Comparison of ENCODE assay signal across 8 mouse cellular contexts in genomic region chr4:123422828-123423227, GRCm38 (mm10).
DNase-seq lines count a peak whose midpoint lies in the region; ATAC-seq lines count a peak whose summit lies in the region.

No protein-coding gene starts in this region.

- no peaks in the 10 kb centered on the region for H3K9me3 ChIP-seq in kidney, embryonic 16.5 days (ENCODE audit: low read length)
- no peaks in the 10 kb centered on the region for H3K9me3 ChIP-seq in intestine, embryonic 14.5 days (ENCODE audit: control insufficient read depth, low read length)
- H3K9me3 ChIP-seq in forebrain, embryonic 12.5 days: no peaks in the 10 kb centered on the region

- H3K27ac ChIP-seq in kidney, embryonic 16.5 days (ENCODE audit: low read length): no peak overlapping the region
- peak overlapping the region; percentile 47; the same call in 1 of the 2 replicates for H3K27ac ChIP-seq in intestine, embryonic 14.5 days (ENCODE audit: low read depth)
- H3K27ac ChIP-seq in forebrain, embryonic 12.5 days: no peak overlapping the region

- H3K4me1 ChIP-seq in kidney, embryonic 16.5 days (ENCODE audit: insufficient read depth, low read length): peaks cover 21% of the 10 kb centered on the region
- H3K4me1 ChIP-seq in intestine, embryonic 14.5 days (replicated peaks; ENCODE audit: control insufficient read depth, insufficient read depth, low read length): no peaks in the 10 kb centered on the region; the same call in 1 of the 2 replicates
- H3K4me1 ChIP-seq in forebrain, embryonic 12.5 days: no peaks in the 10 kb centered on the region

- DNase-seq in kidney, adult 11 months: peak; percentile 41
- DNase-seq in brain, adult 2 months (ENCODE audit: low read depth, low spot score): peak; percentile 52
- DNase-seq in intestine, embryonic 14.5 days (ENCODE audit: low spot score): no peak
- no peak for DNase-seq in thymus, adult 18-20 months
- no peak for DNase-seq in adrenal gland, adult 18-20 months (ENCODE audit: low spot score in 2 of 2)

- no peak overlapping the region for H3K9ac ChIP-seq in kidney, embryonic 16.5 days (replicated peaks; ENCODE audit: low read length)
- no peak overlapping the region for H3K9ac ChIP-seq in intestine, embryonic 14.5 days (ENCODE audit: low read length)
- H3K9ac ChIP-seq in forebrain, embryonic 12.5 days: no peak overlapping the region

- no peak for ATAC-seq in kidney, embryonic 16.5 days (ENCODE audit: low FRiP score, low TSS enrichment)
- peak; percentile 88 for ATAC-seq in intestine, embryonic 14.5 days (replicated peaks; ENCODE audit: low FRiP score, low TSS enrichment, low read depth)
- peak; percentile 67; the same call in 1 of the 2 replicates for ATAC-seq in megakaryocyte, adult 5-6 weeks (ENCODE audit: poor library complexity, severe bottlenecking)
- no peak for ATAC-seq in forebrain, embryonic 12.5 days (ENCODE audit: low FRiP score)

- 45% methylated on average over 6 of the region's 6 CpGs for WGBS in kidney, embryonic 16.5 days
- 42% methylated on average over 6 of the region's 6 CpGs for WGBS in intestine, embryonic 14.5 days
- 80% methylated on average over 6 of the region's 6 CpGs for WGBS in forebrain, embryonic 12.5 days

- 0 out of 2 replicates have a peak, but pooled peaks cover 5% of the 10 kb centered on the region for H3K36me3 ChIP-seq in kidney, embryonic 16.5 days (ENCODE audit: insufficient read depth, low read length)
- no peaks in the 10 kb centered on the region for H3K36me3 ChIP-seq in intestine, embryonic 14.5 days (ENCODE audit: control insufficient read depth, insufficient read depth, low read length)
- peaks cover 5% of the 10 kb centered on the region; the same call in 1 of the 2 replicates for H3K36me3 ChIP-seq in forebrain, embryonic 12.5 days (replicated peaks)

- no peak overlapping the region for H3K4me3 ChIP-seq in kidney, embryonic 16.5 days (ENCODE audit: low read length)
- no peak overlapping the region for H3K4me3 ChIP-seq in intestine, embryonic 14.5 days (ENCODE audit: low read depth, low read length)
- no peak overlapping the region for H3K4me3 ChIP-seq in forebrain, embryonic 12.5 days (replicated peaks)

- no peak overlapping the region for H3K4me2 ChIP-seq in kidney, embryonic 16.5 days (replicated peaks; ENCODE audit: low read depth, low read length)
- no peak overlapping the region for H3K4me2 ChIP-seq in intestine, embryonic 14.5 days (ENCODE audit: low read length)
- no peak overlapping the region for H3K4me2 ChIP-seq in forebrain, embryonic 12.5 days

- no peaks in the 10 kb centered on the region for H3K27me3 ChIP-seq in kidney, embryonic 16.5 days (ENCODE audit: insufficient read depth, low read length)
- no peaks in the 10 kb centered on the region for H3K27me3 ChIP-seq in intestine, embryonic 14.5 days (replicated peaks; ENCODE audit: control insufficient read depth, insufficient read depth, low read length)
- H3K27me3 ChIP-seq in forebrain, embryonic 12.5 days: no peaks in the 10 kb centered on the region

Comparison
In these comparisons a context has a peak if more than half of its experiments do, and no peak if none do; other contexts are left out.
1. DNase-seq: peak in kidney, adult 11 months (single experiment) and brain, adult 2 months (single experiment); none in intestine, embryonic 14.5 days (single experiment), thymus, adult 18-20 months (0 of 2) and adrenal gland, adult 18-20 months (0 of 2).
2. ATAC-seq: peak in intestine, embryonic 14.5 days (single experiment) and megakaryocyte, adult 5-6 weeks (single experiment); none in kidney, embryonic 16.5 days (single experiment) and forebrain, embryonic 12.5 days (single experiment).